Mouse (Mus musculus): ENCODE data around the gene Ank. TPM values are rescaled to one million over a fixed set of nuclear protein-coding genes. Genes with fewer than 3 reads are reported as not detected.
A peak's percentile ranks its signal among the peaks of the same experiment; 100 is the strongest.

The Ank gene
- polyA plus RNA-seq, 1 experiment from 2014 or later = 9.3 TPM

GRCm38 (mm10) chr15:27508982-27509381 lies 42.5 kb downstream of the Ank start:
- Histone ChIP-seq H3K4me1 (ENCODE audit: insufficient read depth, low read depth, low read length) (peaks cover 6% of the 10 kb centered on the region; the same call in 1 of the 2 replicates), H3K9ac (replicated peaks; ENCODE audit: low read depth) (no peak overlapping the region), H3K4me2 (replicated peaks; ENCODE audit: low read depth, low read length) (no peak overlapping the region), H3K27me3 (replicated peaks; ENCODE audit: insufficient read depth, low read length) (no peaks in the 10 kb centered on the region), H3K36me3 (ENCODE audit: insufficient read depth, low read length) (no peaks in the 10 kb centered on the region), H3K27ac (ENCODE audit: low read length) (no peak overlapping the region), H3K9me3 (ENCODE audit: low read length) (no peaks in the 10 kb centered on the region), H3K4me3 (ENCODE audit: low read depth, low read length) (no peak overlapping the region)
- 92% methylated on average over 17 of the region's 17 CpGs for WGBS
- no peak for TF ChIP-seq CTCF (IDR thresholded peaks at IDR 0.05)
- DNase-seq (ENCODE audit: low spot score) = no peak
- no peak for ATAC-seq

DNA sequence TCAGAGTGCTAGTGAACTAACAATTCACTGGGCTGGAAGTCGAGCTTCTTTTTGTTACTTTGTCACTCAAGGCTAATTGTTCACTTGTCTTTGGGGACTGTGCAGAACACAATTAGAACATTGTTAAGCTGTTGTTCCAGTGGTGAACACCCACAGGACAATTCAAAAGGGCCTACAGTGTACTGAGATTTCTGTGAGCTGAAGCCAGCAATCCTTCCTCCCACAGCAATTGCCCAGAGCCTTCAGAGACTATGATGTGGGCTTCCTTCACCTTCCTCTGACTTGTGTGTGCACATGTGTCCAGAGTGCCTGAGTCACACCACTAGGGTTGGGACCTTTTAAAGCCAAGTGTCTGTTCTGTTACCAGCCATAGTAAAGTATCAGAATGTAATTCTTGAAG lies 50.5 kb downstream of the Ank start:
- WGBS = 72% methylated on average over 1 of the region's 1 CpGs
- TF ChIP-seq CTCF (IDR thresholded peaks at IDR 0.05) (no peak), EP300 (IDR thresholded peaks at IDR 0.05) (no peak)
- peak; percentile 40 for DNase-seq (ENCODE audit: low spot score)

GRCm38 (mm10) chr15:27518026-27518425 lies 51.5 kb downstream of the Ank start:
- Histone ChIP-seq H3K4me1 (ENCODE audit: insufficient read depth, low read depth, low read length) (no peaks in the 10 kb centered on the region), H3K27ac (ENCODE audit: low read length) (no peak overlapping the region), H3K27me3 (replicated peaks; ENCODE audit: insufficient read depth, low read length) (no peaks in the 10 kb centered on the region), H3K9ac (replicated peaks; ENCODE audit: low read depth) (no peak overlapping the region), H3K36me3 (ENCODE audit: insufficient read depth, low read length) (no peaks in the 10 kb centered on the region), H3K9me3 (ENCODE audit: low read length) (no peaks in the 10 kb centered on the region), H3K4me3 (ENCODE audit: low read depth, low read length) (no peak overlapping the region), H3K4me2 (replicated peaks; ENCODE audit: low read depth, low read length) (no peak overlapping the region)
- DNase-seq (ENCODE audit: low spot score) (no peak), ATAC-seq (no peak)
- WGBS = 75% methylated on average over 8 of the region's 8 CpGs
- no peak for TF ChIP-seq EP300 (IDR thresholded peaks at IDR 0.05)
- no peak for TF ChIP-seq CTCF (IDR thresholded peaks at IDR 0.05)

More for the DNA sequence above, 50.5 kb downstream of the Ank start:
- H3K9ac ChIP-seq (replicated peaks; ENCODE audit: low read depth) = no peak overlapping the region
- no peak for ATAC-seq
- no peak overlapping the region for H3K27ac ChIP-seq (ENCODE audit: low read length)
- H3K36me3 ChIP-seq (ENCODE audit: insufficient read depth, low read length) = no peaks in the 10 kb centered on the region
- no peak overlapping the region for H3K4me3 ChIP-seq (ENCODE audit: low read depth, low read length)
- H3K4me1 ChIP-seq (ENCODE audit: insufficient read depth, low read depth, low read length) = no peaks in the 10 kb centered on the region
- no peaks in the 10 kb centered on the region for H3K27me3 ChIP-seq (replicated peaks; ENCODE audit: insufficient read depth, low read length)
- H3K9me3 ChIP-seq (ENCODE audit: low read length) = no peaks in the 10 kb centered on the region
- H3K4me2 ChIP-seq (replicated peaks; ENCODE audit: low read depth, low read length) = no peak overlapping the region

- TF ChIP-seq CTCF (IDR thresholded peaks at IDR 0.05) (no peak), EP300 (IDR thresholded peaks at IDR 0.05) (no peak)
- ATAC-seq = no peak
- 85% methylated on average over 7 of the region's 7 CpGs for WGBS
These were observed 53.4 kb downstream of the Ank start for GRCm38 (mm10) chr15:27519857-27520256.

DNA sequence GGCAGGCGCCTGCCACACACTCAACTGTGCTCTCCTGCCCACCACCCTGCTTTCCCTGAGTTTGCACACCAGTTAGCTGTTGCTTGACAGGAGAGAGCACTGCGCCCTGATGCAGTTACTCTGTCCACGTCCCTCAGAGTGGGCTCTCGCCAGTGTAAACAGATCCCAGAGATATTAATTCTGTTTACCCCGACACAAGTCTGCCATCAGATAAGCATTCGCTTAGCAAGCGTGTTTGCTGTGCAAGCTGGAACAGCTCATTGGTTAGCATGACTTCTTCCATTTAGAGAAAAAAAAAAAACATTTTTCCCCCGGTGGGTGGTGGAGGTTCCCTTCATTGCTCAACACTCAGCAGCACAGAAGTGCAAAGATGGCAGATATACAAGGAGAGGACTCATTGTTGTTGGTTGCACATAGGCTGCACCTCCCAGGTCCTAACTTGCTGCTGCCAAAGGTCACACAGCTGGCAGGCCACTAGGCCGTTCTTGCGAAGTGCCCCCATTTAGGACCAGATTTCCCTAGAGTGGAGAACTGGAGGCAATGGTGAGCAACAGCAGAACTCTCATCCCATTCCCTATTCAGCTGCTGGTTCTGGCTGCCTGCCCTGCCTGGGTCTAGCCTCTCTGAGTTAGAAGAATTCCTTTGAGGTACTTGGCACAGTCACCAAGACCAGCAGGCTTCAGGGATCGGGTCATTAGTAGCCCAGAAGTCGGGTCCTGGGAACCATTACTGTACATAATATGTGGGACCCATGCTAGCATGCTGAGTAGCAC lies 58.9 kb downstream of the Ank start:
- WGBS = 36% methylated on average over 12 of the region's 12 CpGs
- no peak overlapping the region for H3K4me3 ChIP-seq (ENCODE audit: low read depth, low read length)
- peak; percentile 14 for DNase-seq (ENCODE audit: low spot score)

More at GRCm38 (mm10) chr15:27519857-27520256, 53.4 kb downstream of the Ank start:
- no peak overlapping the region for H3K4me3 ChIP-seq (ENCODE audit: low read depth, low read length)
- no peaks in the 10 kb centered on the region for H3K36me3 ChIP-seq (ENCODE audit: insufficient read depth, low read length)
- H3K9ac ChIP-seq (replicated peaks; ENCODE audit: low read depth) = no peak overlapping the region
- H3K4me2 ChIP-seq (replicated peaks; ENCODE audit: low read depth, low read length) = no peak overlapping the region
- no peaks in the 10 kb centered on the region for H3K27me3 ChIP-seq (replicated peaks; ENCODE audit: insufficient read depth, low read length)
- no peaks in the 10 kb centered on the region for H3K4me1 ChIP-seq (ENCODE audit: insufficient read depth, low read depth, low read length)
- DNase-seq (ENCODE audit: low spot score) = no peak
- no peaks in the 10 kb centered on the region for H3K9me3 ChIP-seq (ENCODE audit: low read length)
- H3K27ac ChIP-seq (ENCODE audit: low read length) = no peak overlapping the region

GRCm38 (mm10) chr15:27528896-27529295 lies 62.4 kb downstream of the Ank start:
- Histone ChIP-seq H3K27me3 (replicated peaks; ENCODE audit: insufficient read depth, low read length) (no peaks in the 10 kb centered on the region), H3K36me3 (ENCODE audit: insufficient read depth, low read length) (no peaks in the 10 kb centered on the region), H3K9ac (replicated peaks; ENCODE audit: low read depth) (no peak overlapping the region), H3K9me3 (ENCODE audit: low read length) (no peaks in the 10 kb centered on the region), H3K4me3 (ENCODE audit: low read depth, low read length) (no peak overlapping the region), H3K4me1 (ENCODE audit: insufficient read depth, low read depth, low read length) (no peaks in the 10 kb centered on the region), H3K4me2 (replicated peaks; ENCODE audit: low read depth, low read length) (no peak overlapping the region), H3K27ac (ENCODE audit: low read length) (no peak overlapping the region)
- DNase-seq (ENCODE audit: low spot score) = no peak
- 58% methylated on average over 4 of the region's 4 CpGs for WGBS
- TF ChIP-seq EP300 (IDR thresholded peaks at IDR 0.05) = no peak
- TF ChIP-seq CTCF (IDR thresholded peaks at IDR 0.05) = no peak
- no peak for ATAC-seq

More for the DNA sequence above, 58.9 kb downstream of the Ank start:
- H3K36me3 ChIP-seq (ENCODE audit: insufficient read depth, low read length) = no peaks in the 10 kb centered on the region
- TF ChIP-seq CTCF (IDR thresholded peaks at IDR 0.05) (no peak), EP300 (IDR thresholded peaks at IDR 0.05) (no peak)
- H3K27ac ChIP-seq (ENCODE audit: low read length) = no peak overlapping the region
- H3K27me3 ChIP-seq (replicated peaks; ENCODE audit: insufficient read depth, low read length) = no peaks in the 10 kb centered on the region
- ATAC-seq = 0 out of 2 replicates have a peak, but pooled peaks have one; percentile 21
- no peak overlapping the region for H3K4me2 ChIP-seq (replicated peaks; ENCODE audit: low read depth, low read length)
- H3K9ac ChIP-seq (replicated peaks; ENCODE audit: low read depth) = no peak overlapping the region
- no peaks in the 10 kb centered on the region for H3K9me3 ChIP-seq (ENCODE audit: low read length)
- H3K4me1 ChIP-seq (ENCODE audit: insufficient read depth, low read depth, low read length) = no peaks in the 10 kb centered on the region
